Mouse (Mus musculus) intestine, embryonic 15.5 days (tissue): ENCODE results near the gene Hpn. TPM values are rescaled to one million over a fixed set of nuclear protein-coding genes. Genes with fewer than 3 reads are reported as not detected.

Source experiments
- polyA plus RNA-seq: library from polyadenylated mRNA; unstranded; fragments of >200 nt; fragmentation: Nextera tagmentation; extraction: Ambion mirVana; gene quantifications from 2 replicates; pipeline ENCODE4 v1.2.1, GENCODE M21; 2015

The Hpn gene
- polyA plus RNA-seq, 1 experiment from 2014 or later, result 37.9 TPM

Other genes with a start within 250 kb of the Hpn start
- 0.38 and 0.59 TPM in 2 replicates for gene Cd22, start 234.9 kb downstream of the Hpn start, polyA plus RNA-seq
- gene Mag, start 200.4 kb downstream of the Hpn start, polyA plus RNA-seq, result 0.24 and 0.40 TPM in 2 replicates
- not detected in 2 replicates for gene Hamp2, start 190.6 kb downstream of the Hpn start, polyA plus RNA-seq
- 0.41 TPM in 1 of 2 replicates, not detected in the other for gene Hamp, start 171.3 kb downstream of the Hpn start, polyA plus RNA-seq
- 17.5 and 18.1 TPM in 2 replicates for gene Usf2, start 158.5 kb downstream of the Hpn start, polyA plus RNA-seq
- 146 and 163 TPM in 2 replicates for gene Lsr, start 141.8 kb downstream of the Hpn start, polyA plus RNA-seq
- 10.1 and 11.4 TPM in 2 replicates for gene Fam187b, start 141.5 kb downstream of the Hpn start, polyA plus RNA-seq
- 21.7 and 29.8 TPM in 2 replicates for gene Fxyd5, start 72.8 kb downstream of the Hpn start, polyA plus RNA-seq
- 20.3 and 20.7 TPM in 2 replicates for gene Fxyd7, start 63.8 kb downstream of the Hpn start, polyA plus RNA-seq
- gene Fxyd1, start 58.1 kb downstream of the Hpn start, polyA plus RNA-seq, result 64.5 and 80.1 TPM in 2 replicates
- 1.5 TPM in 2 replicates for gene Lgi4, start 55.9 kb downstream of the Hpn start, polyA plus RNA-seq
- gene Fxyd3, start 38.6 kb downstream of the Hpn start, polyA plus RNA-seq, result 70.8 and 77.4 TPM in 2 replicates
- gene Scn1b, start 11.7 kb upstream of the Hpn start, polyA plus RNA-seq, result 1.6 and 1.8 TPM in 2 replicates
- 41.6 and 44.2 TPM in 2 replicates for gene Gramd1a, start 40.6 kb upstream of the Hpn start, polyA plus RNA-seq
- gene Scgb2b2, start 175.2 kb upstream of the Hpn start, polyA plus RNA-seq, result not detected in 2 replicates
- not detected in 2 replicates for gene Scgb1b2, start 176.5 kb upstream of the Hpn start, polyA plus RNA-seq
- not detected in 2 replicates for gene Scgb2b3, start 246.8 kb upstream of the Hpn start, polyA plus RNA-seq